Mouse (Mus musculus) kidney, embryonic 16.5 days (tissue): Measurements from ENCODE around the gene Dzip1l. TPM values are rescaled to one million over a fixed set of nuclear protein-coding genes. Genes with fewer than 3 reads are reported as not detected.

Source experiments
- ATAC-seq: fragments of 200-750 bp; cut with Nextera tagmentation; 2 replicates; pipeline ENCODE4 v1.8.0; 2017; ENCODE audit warnings: moderate TSS enrichment; ENCODE audit not compliant: low FRiP score, low TSS enrichment
- H3K27ac ChIP-seq: fragments of 300-500 bp; sonication (generic); 2 replicates; pipeline ENCODE4 v1.5.1; 2014; ENCODE audit warnings: low read length
- H3K27me3 ChIP-seq: fragments of 300-500 bp; sonication (generic); 2 replicates; pipeline ENCODE4 v1.6.1; 2014; ENCODE audit warnings: low read length, control low read depth, mixed read lengths; ENCODE audit not compliant: insufficient read depth
- H3K36me3 ChIP-seq: fragments of 300-500 bp; sonication (generic); 2 replicates; pipeline ENCODE4 v1.6.1; 2014; ENCODE audit warnings: low read length, control low read depth, mixed read lengths; ENCODE audit not compliant: insufficient read depth
- H3K4me1 ChIP-seq: fragments of 300-500 bp; sonication (generic); 2 replicates; pipeline ENCODE4 v1.6.1; 2014; ENCODE audit warnings: low read length, control low read depth, mixed read lengths; ENCODE audit not compliant: insufficient read depth
- H3K4me2 ChIP-seq: fragments of 300-500 bp; sonication (generic); replicated peaks from 2 replicates; pipeline ENCODE4 v1.6.1; 2014; ENCODE audit warnings: low read depth, low read length
- H3K4me3 ChIP-seq: fragments of 300-500 bp; sonication (generic); 2 replicates; pipeline ENCODE4 v1.5.1; 2014; ENCODE audit warnings: mild to moderate bottlenecking, low read length
- H3K9ac ChIP-seq: fragments of 300-500 bp; sonication (generic); replicated peaks from 2 replicates; pipeline ENCODE4 v1.6.1; 2014; ENCODE audit warnings: low read length
- H3K9me3 ChIP-seq: fragments of 300-500 bp; sonication (generic); 2 replicates; pipeline ENCODE4 v1.6.1; 2016; ENCODE audit warnings: low read length, control low read depth
- WGBS: fragments of 180-500 bp; shearing (Covaris S2); extraction: QIAGEN DNeasy Blood & Tissue Kit; methylation state at CpG from one replicate; pipeline ENCODE4 v1.1.7; 2014; 5-methylcytosine and 5-hydroxymethylcytosine counted together
- polyA plus RNA-seq: library from polyadenylated mRNA; unstranded; fragments of >200 nt; fragmentation: Nextera tagmentation; extraction: Ambion mirVana; gene quantifications from 2 replicates; pipeline ENCODE4 v1.2.1, GENCODE M21; 2015

Dzip1l gene
- polyA plus RNA-seq, 1 experiment from 2014 or later: 27.4 TPM

DNA sequence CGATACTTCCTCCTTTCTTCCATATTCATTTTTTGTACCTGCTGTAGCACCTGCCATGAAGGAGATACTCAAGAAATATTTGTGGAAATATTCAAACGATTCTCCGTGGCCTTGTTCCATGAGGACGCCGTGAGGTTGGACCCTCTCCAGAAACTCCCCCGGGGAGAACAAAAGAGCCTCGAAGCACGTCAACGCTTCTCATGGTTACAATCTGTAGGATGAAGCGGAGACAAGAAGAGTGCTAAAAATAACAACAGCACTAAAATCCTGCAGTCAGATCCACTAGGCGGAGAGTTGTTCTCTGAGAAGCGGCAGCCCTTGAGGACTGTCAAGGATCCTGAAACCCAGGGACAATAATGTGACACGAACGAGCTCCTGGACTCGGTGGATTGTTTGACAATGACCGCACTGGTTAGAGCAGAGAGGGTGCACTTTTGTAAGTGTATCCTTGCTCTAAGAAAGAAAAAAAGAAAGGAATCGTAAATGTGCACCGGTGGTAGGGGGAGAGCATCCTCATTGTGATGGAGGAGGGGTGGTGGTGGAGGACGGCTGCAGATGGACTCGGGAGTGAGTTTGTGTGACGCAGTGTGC lies 52.8 kb downstream of the Dzip1l start:
- Histone ChIP-seq H3K4me1 (no peaks in the 10 kb centered on the region), H3K9ac (no peak overlapping the region), H3K9me3 (no peaks in the 10 kb centered on the region), H3K4me3 (no peak overlapping the region), H3K27me3 (no peaks in the 10 kb centered on the region), H3K4me2 (no peak overlapping the region), H3K27ac (no peak overlapping the region), H3K36me3 (no peaks in the 10 kb centered on the region)
- 72% methylated on average over 21 of the region's 21 CpGs for WGBS
- no peak for ATAC-seq

- no peak for ATAC-seq
- Histone ChIP-seq H3K27ac (no peak overlapping the region), H3K36me3 (no peaks in the 10 kb centered on the region), H3K4me2 (no peak overlapping the region), H3K27me3 (no peaks in the 10 kb centered on the region), H3K9me3 (no peaks in the 10 kb centered on the region), H3K9ac (no peak overlapping the region), H3K4me1 (no peaks in the 10 kb centered on the region), H3K4me3 (no peak overlapping the region)
- WGBS: 72% methylated on average over 5 of the region's 5 CpGs
These were observed 55.8 kb downstream of the Dzip1l start for GRCm38 (mm10) chr9:99685061-99685521.

GRCm38 (mm10) chr9:99685536-99686231 lies 56.4 kb downstream of the Dzip1l start:
- Histone ChIP-seq H3K36me3 (no peaks in the 10 kb centered on the region), H3K27me3 (no peaks in the 10 kb centered on the region), H3K9me3 (no peaks in the 10 kb centered on the region), H3K4me2 (no peak overlapping the region), H3K4me1 (no peaks in the 10 kb centered on the region), H3K9ac (no peak overlapping the region), H3K4me3 (no peak overlapping the region), H3K27ac (no peak overlapping the region)
- 70% methylated on average over 5 of the region's 5 CpGs for WGBS
- no peak for ATAC-seq

- ATAC-seq: no peak
- 95% methylated on average over 5 of the region's 5 CpGs for WGBS
These were observed 60.5 kb downstream of the Dzip1l start for GRCm38 (mm10) chr9:99689796-99690195.

DNA sequence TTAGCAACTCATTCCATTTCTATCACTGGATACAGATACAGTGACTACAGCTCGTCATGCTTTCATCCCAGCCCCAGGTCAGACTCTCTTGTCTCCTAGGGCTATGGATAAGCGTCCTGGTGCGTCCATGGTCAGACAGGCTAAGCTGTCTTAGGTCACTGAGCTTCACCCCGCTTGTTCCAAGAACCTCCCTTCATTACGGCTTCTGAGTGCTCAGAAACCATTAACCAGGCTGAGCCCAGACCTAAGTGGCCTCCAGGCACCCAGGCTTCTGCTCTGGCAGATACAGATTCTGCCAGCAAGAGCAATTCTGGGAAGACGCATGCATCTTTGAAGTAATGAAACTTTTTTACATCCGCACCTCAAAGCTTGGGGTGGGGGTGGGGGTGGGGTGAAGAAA lies 61.1 kb downstream of the Dzip1l start:
- Histone ChIP-seq H3K9ac (no peak overlapping the region), H3K27me3 (no peaks in the 10 kb centered on the region), H3K9me3 (no peaks in the 10 kb centered on the region), H3K36me3 (no peaks in the 10 kb centered on the region), H3K4me1 (no peaks in the 10 kb centered on the region), H3K27ac (no peak overlapping the region), H3K4me3 (no peak overlapping the region), H3K4me2 (no peak overlapping the region)
- no peak for ATAC-seq
- whole genome bisulfite sequencing: 54% methylated on average over 7 of the region's 7 CpGs

More at GRCm38 (mm10) chr9:99689796-99690195, 60.5 kb downstream of the Dzip1l start:
- Histone ChIP-seq H3K36me3 (no peaks in the 10 kb centered on the region), H3K4me3 (no peak overlapping the region), H3K27ac (no peak overlapping the region), H3K9ac (no peak overlapping the region), H3K4me1 (no peaks in the 10 kb centered on the region), H3K4me2 (no peak overlapping the region), H3K27me3 (no peaks in the 10 kb centered on the region), H3K9me3 (no peaks in the 10 kb centered on the region)

DNA sequence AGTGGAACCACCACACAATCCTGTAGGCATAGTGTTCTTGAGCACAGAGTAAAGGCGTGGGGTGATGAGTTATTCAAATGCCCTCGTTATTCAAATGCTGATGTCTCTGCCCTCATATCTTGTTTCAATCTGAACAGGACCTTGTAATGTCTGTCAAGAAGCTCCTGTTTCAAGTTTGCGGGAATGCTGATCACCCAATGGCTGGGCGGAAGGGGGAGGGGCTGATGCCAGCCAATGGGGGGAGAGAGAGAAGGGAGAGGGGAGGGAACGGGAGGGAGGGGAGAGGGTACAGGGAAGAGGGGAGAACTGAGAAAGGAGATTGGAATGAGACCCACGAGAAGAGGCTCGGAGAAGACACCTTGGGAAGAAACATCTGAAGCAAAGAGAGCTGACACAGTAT lies 65.7 kb downstream of the Dzip1l start:
- Histone ChIP-seq H3K4me3 (no peak overlapping the region), H3K27me3 (no peaks in the 10 kb centered on the region), H3K9ac (no peak overlapping the region), H3K9me3 (no peaks in the 10 kb centered on the region), H3K4me1 (no peaks in the 10 kb centered on the region), H3K27ac (no peak overlapping the region), H3K4me2 (no peak overlapping the region), H3K36me3 (no peaks in the 10 kb centered on the region)
- no peak for ATAC-seq
- WGBS: 68% methylated on average over 7 of the region's 7 CpGs

DNA sequence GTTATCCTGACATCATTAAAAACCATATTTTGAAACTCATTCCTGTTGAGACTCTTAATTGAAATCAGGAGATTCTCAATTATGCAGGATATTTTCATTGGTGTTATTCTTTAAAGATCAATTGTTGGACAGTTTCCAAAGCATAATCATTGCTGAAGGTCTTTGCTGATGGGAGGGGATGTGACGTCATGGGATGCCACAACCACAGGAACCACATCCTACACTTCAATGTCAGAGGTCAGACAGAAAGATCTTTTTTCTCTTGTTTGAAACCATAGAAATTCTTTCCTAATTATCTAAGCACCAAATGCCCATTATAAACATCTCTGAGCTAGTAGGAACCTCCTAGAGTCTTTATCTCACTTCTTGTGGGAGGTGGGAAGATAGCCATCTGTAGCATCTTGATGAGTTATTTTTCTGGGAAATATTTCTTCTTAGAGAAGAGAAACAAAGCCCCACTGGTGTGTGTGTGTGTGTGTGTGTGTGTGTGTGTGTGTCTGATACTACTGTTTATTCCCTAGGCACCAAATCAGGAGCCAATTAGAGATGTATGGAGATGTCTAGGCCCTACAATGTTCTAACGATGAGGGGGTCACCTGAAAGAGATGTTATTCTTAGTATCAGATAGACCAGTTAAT lies 70.6 kb downstream of the Dzip1l start:
- no peaks in the 10 kb centered on the region for H3K36me3 ChIP-seq
- no peaks in the 10 kb centered on the region for H3K9me3 ChIP-seq
- WGBS: 74% methylated on average over 2 of the region's 2 CpGs
- ATAC-seq: no peak
- H3K9ac ChIP-seq: no peak overlapping the region
- no peak overlapping the region for H3K27ac ChIP-seq
- H3K27me3 ChIP-seq: no peaks in the 10 kb centered on the region
- H3K4me3 ChIP-seq: no peak overlapping the region
- no peak overlapping the region for H3K4me2 ChIP-seq
- no peaks in the 10 kb centered on the region for H3K4me1 ChIP-seq

DNA sequence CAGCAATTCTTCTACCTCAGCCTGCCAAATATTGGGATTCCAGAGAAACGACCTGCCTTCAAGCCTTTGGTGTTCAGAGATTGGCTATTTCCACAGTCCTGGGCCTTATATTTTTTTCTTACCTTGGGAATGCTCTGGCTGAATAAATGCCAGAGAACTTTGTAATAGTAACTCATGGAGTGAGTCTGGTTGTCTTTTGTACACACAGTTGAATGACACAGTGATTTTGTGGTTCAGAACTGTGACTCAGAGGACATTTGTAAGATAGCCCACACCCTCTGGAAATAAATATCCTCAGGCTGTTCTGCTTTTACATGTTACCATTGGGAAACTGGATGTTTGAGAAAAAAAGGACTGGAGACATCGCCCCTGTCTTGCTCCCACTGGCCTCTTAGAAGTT lies 71.9 kb downstream of the Dzip1l start:
- H3K27me3 ChIP-seq: no peaks in the 10 kb centered on the region
- H3K36me3 ChIP-seq: no peaks in the 10 kb centered on the region
- WGBS: 90% methylated on average over 2 of the region's 2 CpGs
- no peak for ATAC-seq
- no peaks in the 10 kb centered on the region for H3K9me3 ChIP-seq
- no peaks in the 10 kb centered on the region for H3K4me1 ChIP-seq
- no peak overlapping the region for H3K9ac ChIP-seq
- no peak overlapping the region for H3K27ac ChIP-seq
- H3K4me3 ChIP-seq: no peak overlapping the region
- no peak overlapping the region for H3K4me2 ChIP-seq

GRCm38 (mm10) chr9:99702215-99702614 lies 72.9 kb downstream of the Dzip1l start:
- no peaks in the 10 kb centered on the region for H3K9me3 ChIP-seq
- H3K9ac ChIP-seq: no peak overlapping the region
- no peak overlapping the region for H3K4me2 ChIP-seq
- no peaks in the 10 kb centered on the region for H3K4me1 ChIP-seq
- 93% methylated on average over 6 of the region's 6 CpGs for WGBS
- no peaks in the 10 kb centered on the region for H3K27me3 ChIP-seq
- no peak overlapping the region for H3K27ac ChIP-seq
- no peak overlapping the region for H3K4me3 ChIP-seq
- ATAC-seq: no peak
- no peaks in the 10 kb centered on the region for H3K36me3 ChIP-seq

DNA sequence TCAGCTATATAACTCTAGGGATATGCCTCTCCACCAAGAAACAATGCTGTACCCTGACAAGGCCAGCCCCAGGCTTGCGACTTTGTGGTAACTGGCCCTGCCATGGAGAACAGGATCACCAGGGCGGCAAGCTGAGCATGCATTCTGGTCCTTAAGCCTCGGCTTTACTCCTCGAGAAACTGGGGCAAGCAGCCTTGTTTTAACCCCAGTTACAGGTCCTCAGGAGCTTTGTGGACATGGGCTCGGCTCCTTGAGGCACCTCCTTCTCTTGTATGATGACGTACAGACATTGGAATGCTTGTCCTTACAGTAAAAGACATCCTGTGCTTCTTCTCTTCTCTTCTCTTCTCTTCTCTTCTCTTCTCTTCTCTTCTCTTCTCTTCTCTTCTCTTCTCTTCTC lies 74.4 kb downstream of the Dzip1l start:
- H3K36me3 ChIP-seq: no peaks in the 10 kb centered on the region
- H3K4me1 ChIP-seq: no peaks in the 10 kb centered on the region
- H3K9me3 ChIP-seq: no peaks in the 10 kb centered on the region
- no peaks in the 10 kb centered on the region for H3K27me3 ChIP-seq
- ATAC-seq: no peak
- H3K9ac ChIP-seq: no peak overlapping the region
- no peak overlapping the region for H3K4me3 ChIP-seq
- no peak overlapping the region for H3K27ac ChIP-seq
- no peak overlapping the region for H3K4me2 ChIP-seq
- WGBS: 81% methylated on average over 6 of the region's 6 CpGs
